Mouse (Mus musculus): ENCODE measurements at regions not wholly inside any gene's neighbourhood (a gene's known extent, or its start where the extent isn't known, plus 50 kb on each side); places are given as distances from the start of the nearest gene placed in this dataset.

GRCm38 (mm10) chr16:76108464-76108863, 86.4 kb upstream of the Samsn1 start:
- no peaks in the 10 kb centered on the region for H3K36me3 ChIP-seq (ENCODE audit: control insufficient read depth, insufficient read depth, low read length)
- no peaks in the 10 kb centered on the region for H3K79me2 ChIP-seq (replicated peaks; ENCODE audit: control insufficient read depth, insufficient read depth, low read length)
- no peak for DNase-seq
- no peak overlapping the region for H3K27ac ChIP-seq
- no peaks in the 10 kb centered on the region for H3K4me1 ChIP-seq (ENCODE audit: control insufficient read depth, insufficient read depth, low read length)
- no peaks in the 10 kb centered on the region for H3K27me3 ChIP-seq (ENCODE audit: control insufficient read depth, insufficient read depth, low read length)
- intact Hi-C loops (cut with DNase I), result no loop called here
- no peak overlapping the region for H3K9ac ChIP-seq (ENCODE audit: low read depth, low read length)
- TF ChIP-seq CTCF (IDR thresholded peaks at IDR 0.05), result no peak
- TF ChIP-seq POLR2A (IDR thresholded peaks at IDR 0.05; ENCODE audit: insufficient read depth, low read depth, low read length), result no peak
- no peak for TF ChIP-seq EP300 (IDR thresholded peaks at IDR 0.05; ENCODE audit: insufficient read depth, low read depth, low read length)
- 63% methylated on average over 2 of the region's 2 CpGs for WGBS
- H3K4me3 ChIP-seq, result no peak overlapping the region

- no peak for DNase-seq
- no peaks in the 10 kb centered on the region for H3K79me2 ChIP-seq (replicated peaks; ENCODE audit: control insufficient read depth, insufficient read depth, low read length)
- intact Hi-C loops (cut with DNase I), result no loop called here
- H3K27me3 ChIP-seq (ENCODE audit: control insufficient read depth, insufficient read depth, low read length), result no peaks in the 10 kb centered on the region
- no peak overlapping the region for H3K4me3 ChIP-seq
- WGBS, result 87% methylated on average over 6 of the region's 6 CpGs
- no peak overlapping the region for H3K27ac ChIP-seq
- H3K9ac ChIP-seq (ENCODE audit: low read depth, low read length), result no peak overlapping the region
- no peaks in the 10 kb centered on the region for H3K36me3 ChIP-seq (ENCODE audit: control insufficient read depth, insufficient read depth, low read length)
- H3K4me1 ChIP-seq (ENCODE audit: control insufficient read depth, insufficient read depth, low read length), result no peaks in the 10 kb centered on the region
- no peak for TF ChIP-seq POLR2A (IDR thresholded peaks at IDR 0.05; ENCODE audit: insufficient read depth, low read depth, low read length)
- no peak for TF ChIP-seq CTCF (IDR thresholded peaks at IDR 0.05)
- TF ChIP-seq EP300 (IDR thresholded peaks at IDR 0.05; ENCODE audit: insufficient read depth, low read depth, low read length), result no peak
Observed at GRCm38 (mm10) chr16:76104673-76105072, 82.6 kb upstream of the Samsn1 start.

DNA sequence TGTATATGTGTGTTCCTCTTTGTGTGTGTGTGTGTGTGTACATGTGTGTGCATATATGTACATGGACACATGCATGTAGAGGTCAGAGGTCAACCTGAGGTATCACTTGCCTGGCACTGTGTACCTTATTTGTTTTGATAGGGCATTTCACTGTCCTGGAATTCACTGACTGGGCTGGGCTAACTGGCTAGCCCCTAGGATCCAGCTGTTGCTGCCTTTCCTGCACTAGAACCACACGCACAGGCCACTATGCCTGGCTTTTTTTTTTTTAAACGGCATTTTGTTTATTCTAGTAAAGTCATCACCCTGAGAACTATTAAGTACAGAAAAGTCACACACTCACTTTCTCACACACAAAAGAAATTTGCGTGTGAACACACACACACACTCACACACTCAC, 79.7 kb upstream of the Samsn1 start:
- Histone ChIP-seq H3K4me1 (ENCODE audit: control insufficient read depth, insufficient read depth, low read length) (no peaks in the 10 kb centered on the region), H3K27me3 (ENCODE audit: control insufficient read depth, insufficient read depth, low read length) (no peaks in the 10 kb centered on the region), H3K79me2 (replicated peaks; ENCODE audit: control insufficient read depth, insufficient read depth, low read length) (no peaks in the 10 kb centered on the region), H3K36me3 (ENCODE audit: control insufficient read depth, insufficient read depth, low read length) (no peaks in the 10 kb centered on the region), H3K9ac (ENCODE audit: low read depth, low read length) (no peak overlapping the region), H3K4me3 (no peak overlapping the region), H3K27ac (no peak overlapping the region)
- intact Hi-C loops (cut with DNase I), result no loop called here
- no peak for DNase-seq
- WGBS, result 85% methylated on average over 3 of the region's 3 CpGs
- TF ChIP-seq CTCF (IDR thresholded peaks at IDR 0.05) (no peak), POLR2A (IDR thresholded peaks at IDR 0.05; ENCODE audit: insufficient read depth, low read depth, low read length) (no peak), EP300 (IDR thresholded peaks at IDR 0.05; ENCODE audit: insufficient read depth, low read depth, low read length) (no peak)

- H3K27ac ChIP-seq, result no peak overlapping the region
- TF ChIP-seq CTCF (IDR thresholded peaks at IDR 0.05) (no peak), POLR2A (IDR thresholded peaks at IDR 0.05; ENCODE audit: insufficient read depth, low read depth, low read length) (no peak), EP300 (IDR thresholded peaks at IDR 0.05; ENCODE audit: insufficient read depth, low read depth, low read length) (no peak)
- no peaks in the 10 kb centered on the region for H3K4me1 ChIP-seq (ENCODE audit: control insufficient read depth, insufficient read depth, low read length)
- no peaks in the 10 kb centered on the region for H3K27me3 ChIP-seq (ENCODE audit: control insufficient read depth, insufficient read depth, low read length)
- DNase-seq, result no peak
- no peak overlapping the region for H3K9ac ChIP-seq (ENCODE audit: low read depth, low read length)
- no peaks in the 10 kb centered on the region for H3K79me2 ChIP-seq (replicated peaks; ENCODE audit: control insufficient read depth, insufficient read depth, low read length)
- intact Hi-C loops (cut with DNase I), result no loop called here
- H3K4me3 ChIP-seq, result no peak overlapping the region
- WGBS, result 62% methylated on average over 9 of the region's 9 CpGs
- H3K36me3 ChIP-seq (ENCODE audit: control insufficient read depth, insufficient read depth, low read length), result no peaks in the 10 kb centered on the region
Observed at GRCm38 (mm10) chr16:76097808-76098207, 75.7 kb upstream of the Samsn1 start.

GRCm38 (mm10) chr16:76096363-76096762, 74.3 kb upstream of the Samsn1 start:
- Histone ChIP-seq H3K9ac (ENCODE audit: low read depth, low read length) (no peak overlapping the region), H3K4me3 (no peak overlapping the region), H3K27me3 (ENCODE audit: control insufficient read depth, insufficient read depth, low read length) (no peaks in the 10 kb centered on the region), H3K36me3 (ENCODE audit: control insufficient read depth, insufficient read depth, low read length) (no peaks in the 10 kb centered on the region), H3K79me2 (replicated peaks; ENCODE audit: control insufficient read depth, insufficient read depth, low read length) (no peaks in the 10 kb centered on the region), H3K4me1 (ENCODE audit: control insufficient read depth, insufficient read depth, low read length) (no peaks in the 10 kb centered on the region), H3K27ac (no peak overlapping the region)
- intact Hi-C loops (cut with DNase I), result no loop called here
- no peak for TF ChIP-seq EP300 (IDR thresholded peaks at IDR 0.05; ENCODE audit: insufficient read depth, low read depth, low read length)
- no peak for TF ChIP-seq POLR2A (IDR thresholded peaks at IDR 0.05; ENCODE audit: insufficient read depth, low read depth, low read length)
- no peak for TF ChIP-seq CTCF (IDR thresholded peaks at IDR 0.05)
- 86% methylated on average over 4 of the region's 4 CpGs for WGBS
- no peak for DNase-seq

- TF ChIP-seq POLR2A (IDR thresholded peaks at IDR 0.05; ENCODE audit: insufficient read depth, low read depth, low read length) (no peak), CTCF (IDR thresholded peaks at IDR 0.05) (no peak), EP300 (IDR thresholded peaks at IDR 0.05; ENCODE audit: insufficient read depth, low read depth, low read length) (no peak)
- Histone ChIP-seq H3K9ac (ENCODE audit: low read depth, low read length) (no peak overlapping the region), H3K27me3 (ENCODE audit: control insufficient read depth, insufficient read depth, low read length) (no peaks in the 10 kb centered on the region), H3K4me1 (ENCODE audit: control insufficient read depth, insufficient read depth, low read length) (no peaks in the 10 kb centered on the region), H3K79me2 (replicated peaks; ENCODE audit: control insufficient read depth, insufficient read depth, low read length) (no peaks in the 10 kb centered on the region), H3K4me3 (no peak overlapping the region), H3K36me3 (ENCODE audit: control insufficient read depth, insufficient read depth, low read length) (no peaks in the 10 kb centered on the region), H3K27ac (no peak overlapping the region)
- no peak for DNase-seq
- WGBS, result 76% methylated on average over 4 of the region's 4 CpGs
- intact Hi-C loops (cut with DNase I), result no loop called here
Observed at GRCm38 (mm10) chr16:76085363-76085762, 63.3 kb upstream of the Samsn1 start.

Measured in heart, adult 2 months (tissue).